Mouse (Mus musculus) hindbrain, embryonic 16.5 days (tissue): ENCODE measurements around the gene Cycs. TPM values are rescaled to one million over a fixed set of nuclear protein-coding genes. Genes with fewer than 3 reads are reported as not detected.
A peak's percentile ranks its signal among the peaks of the same experiment; 100 is the strongest.
"Not testable (repeated sequence)": the region's sequence is repeated elsewhere in the genome, so short reads cannot be mapped to it uniquely, and the experiment has no call there.

Experiments
- ATAC-seq: fragments of 200-750 bp; cut with Nextera tagmentation; 2 replicates; pipeline ENCODE4 v1.8.0; 2017; ENCODE audit warnings: moderate TSS enrichment, moderate library complexity
- H3K27ac ChIP-seq: fragments of 300-500 bp; sonication (generic); 2 replicates; pipeline ENCODE4 v1.5.1; 2014; ENCODE audit warnings: low read depth, mild to moderate bottlenecking, control low read depth, low read length, moderate library complexity
- H3K27me3 ChIP-seq: fragments of 300-500 bp; sonication (generic); replicated peaks from 2 replicates; pipeline ENCODE4 v1.6.1; 2014; ENCODE audit warnings: low read length; ENCODE audit not compliant: control insufficient read depth, insufficient read depth
- H3K36me3 ChIP-seq: fragments of 300-500 bp; sonication (generic); 2 replicates; pipeline ENCODE4 v1.6.1; 2014; ENCODE audit warnings: mild to moderate bottlenecking, low read length, moderate library complexity, mixed read lengths; ENCODE audit not compliant: control insufficient read depth, insufficient read depth
- H3K4me1 ChIP-seq: fragments of 300-500 bp; sonication (generic); 2 replicates; pipeline ENCODE4 v1.6.1; 2014; ENCODE audit warnings: low read depth, low read length; ENCODE audit not compliant: control insufficient read depth, insufficient read depth
- H3K4me2 ChIP-seq: fragments of 300-500 bp; sonication (generic); 2 replicates; pipeline ENCODE4 v1.6.1; 2014; ENCODE audit warnings: mild to moderate bottlenecking, low read length, control low read depth, moderate library complexity
- H3K4me3 ChIP-seq: fragments of 300-500 bp; sonication (generic); 2 replicates; pipeline ENCODE4 v1.5.1; 2014; ENCODE audit warnings: mild to moderate bottlenecking, low read length, control low read depth, moderate library complexity
- H3K9ac ChIP-seq: fragments of 300-500 bp; sonication (generic); 2 replicates; pipeline ENCODE4 v1.6.1; 2014; ENCODE audit warnings: low read depth, mild to moderate bottlenecking, control low read depth, low read length, moderate library complexity
- H3K9me3 ChIP-seq: fragments of 300-500 bp; sonication (generic); 2 replicates; pipeline ENCODE4 v1.6.1; 2014; ENCODE audit warnings: mild to moderate bottlenecking, low read length, moderate library complexity; ENCODE audit not compliant: control insufficient read depth
- WGBS: fragments of 180-500 bp; shearing (Covaris S2); extraction: QIAGEN DNeasy Blood & Tissue Kit; methylation state at CpG from one replicate; pipeline ENCODE4 v1.1.7; 2014; 5-methylcytosine and 5-hydroxymethylcytosine counted together
- polyA plus RNA-seq: library from polyadenylated mRNA; unstranded; fragments of >200 nt; fragmentation: Nextera tagmentation; extraction: Ambion mirVana; gene quantifications from 2 replicates; pipeline ENCODE4 v1.2.1, GENCODE M21; 2015

The Cycs gene
- polyA plus RNA-seq, 1 experiment from 2014 or later: 91.1 TPM

DNA sequence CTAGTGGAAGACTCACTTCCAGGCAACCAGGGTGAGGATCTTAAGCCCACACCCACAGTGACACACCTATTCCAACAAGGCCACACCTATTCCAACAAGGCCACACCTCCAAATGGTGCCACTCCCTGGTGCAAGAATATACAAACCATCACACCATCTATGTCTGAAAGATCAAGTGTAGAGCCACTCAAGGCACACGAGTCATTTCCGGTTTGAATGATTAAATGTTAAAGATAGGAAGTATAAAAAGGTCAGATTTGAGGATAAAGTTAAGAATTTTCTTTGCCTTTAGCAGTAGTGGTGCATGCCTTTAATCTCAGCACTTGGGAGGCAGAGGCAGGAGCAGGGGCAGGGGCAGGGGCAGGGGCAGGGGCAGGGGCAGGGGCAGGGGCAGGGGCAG lies 12.1 kb downstream of the Cycs start:
- not testable (repeated sequence) for H3K9ac ChIP-seq

DNA sequence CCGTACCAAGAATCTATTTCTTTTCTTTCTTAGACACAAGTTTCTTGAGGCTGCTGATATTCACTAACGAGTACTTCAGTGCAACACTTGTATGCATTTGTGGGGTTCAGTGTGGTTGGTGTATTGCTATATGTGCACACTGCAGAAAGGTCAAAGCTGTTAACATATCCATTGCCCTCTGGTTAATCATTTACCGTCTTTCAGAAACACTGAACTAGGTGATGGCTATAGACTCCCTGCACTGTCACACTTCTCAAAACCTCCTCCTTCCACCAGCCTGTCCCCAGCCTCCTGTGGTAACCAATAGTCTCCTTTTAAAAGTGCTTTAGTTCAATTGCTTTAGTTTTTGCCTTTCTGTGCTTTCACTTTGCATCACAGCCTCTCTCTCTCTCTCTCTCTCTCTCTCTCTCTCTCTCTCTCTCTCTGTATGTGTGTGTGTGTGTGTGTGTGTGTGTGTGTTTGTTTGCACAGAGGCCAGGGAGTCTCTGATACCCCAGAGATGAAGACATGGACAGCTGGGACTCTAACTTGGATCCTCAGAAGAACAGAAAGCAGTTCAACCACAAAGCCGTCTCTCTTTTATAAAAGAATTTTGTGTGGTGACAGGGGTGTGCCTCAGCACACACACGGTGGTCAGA lies 13.3 kb downstream of the Cycs start:
- Histone ChIP-seq H3K9ac (no peak overlapping the region), H3K4me1 (no peaks in the 10 kb centered on the region), H3K9me3 (no peaks in the 10 kb centered on the region), H3K4me3 (no peak overlapping the region), H3K36me3 (no peaks in the 10 kb centered on the region), H3K27me3 (no peaks in the 10 kb centered on the region), H3K4me2 (no peak overlapping the region), H3K27ac (no peak overlapping the region)
- ATAC-seq: no peak
- 79% methylated on average over 5 of the region's 5 CpGs for WGBS

More for the DNA sequence above, 12.1 kb downstream of the Cycs start:
- H3K4me2 ChIP-seq, ATAC-seq, H3K27me3 ChIP-seq, H3K4me3 ChIP-seq, H3K4me1 ChIP-seq, H3K36me3 ChIP-seq, H3K9me3 ChIP-seq, H3K27ac ChIP-seq: not testable (repeated sequence)
- WGBS: 89% methylated on average over 2 of the region's 2 CpGs

DNA sequence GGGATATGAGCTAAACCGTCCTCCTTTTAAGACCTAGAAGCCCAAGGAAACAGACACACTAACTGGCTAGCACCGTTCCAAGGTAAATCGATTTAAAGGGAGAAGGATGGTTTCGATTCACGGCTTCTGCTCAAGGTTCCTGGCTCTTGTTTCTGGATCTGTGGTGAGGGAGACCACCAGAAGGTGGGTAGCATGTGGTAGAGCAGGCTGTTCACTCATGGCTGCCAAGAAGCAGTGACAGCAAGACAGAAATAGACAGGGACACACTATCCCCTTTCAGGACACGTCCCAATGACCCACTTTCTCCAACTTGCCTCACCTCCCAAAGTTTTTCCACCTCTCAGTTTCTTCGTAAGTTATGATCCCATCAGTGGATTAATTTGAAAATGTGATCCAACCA lies 16.5 kb downstream of the Cycs start:
- no peak overlapping the region for H3K9ac ChIP-seq
- no peak for ATAC-seq
- H3K27me3 ChIP-seq: no peaks in the 10 kb centered on the region
- H3K4me3 ChIP-seq: no peak overlapping the region
- 80% methylated on average over 7 of the region's 7 CpGs for WGBS
- H3K36me3 ChIP-seq: no peaks in the 10 kb centered on the region
- H3K4me1 ChIP-seq: no peaks in the 10 kb centered on the region
- H3K27ac ChIP-seq: no peak overlapping the region
- H3K4me2 ChIP-seq: no peak overlapping the region
- H3K9me3 ChIP-seq: no peaks in the 10 kb centered on the region

DNA sequence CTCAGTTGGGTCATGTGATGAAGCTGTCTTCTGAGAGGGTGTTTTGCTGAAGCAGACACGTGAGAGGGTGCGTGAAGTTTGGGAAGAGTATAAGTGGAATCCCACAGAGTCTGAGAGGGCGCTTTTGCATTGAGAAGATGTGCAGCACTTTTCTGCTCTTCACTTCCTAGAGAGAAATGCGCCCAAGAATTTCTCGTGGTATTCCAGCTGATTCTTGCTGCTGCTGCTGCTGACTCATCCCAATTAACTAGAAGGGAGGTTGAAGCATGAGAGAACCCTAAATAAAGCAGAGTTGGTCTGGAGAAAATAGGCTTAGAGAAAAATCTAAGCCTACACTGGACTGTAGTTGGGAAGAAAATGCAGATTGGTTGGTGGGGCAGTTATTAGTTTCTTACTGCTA lies 17.3 kb downstream of the Cycs start:
- no peaks in the 10 kb centered on the region for H3K36me3 ChIP-seq
- no peak overlapping the region for H3K9ac ChIP-seq
- H3K4me1 ChIP-seq: no peaks in the 10 kb centered on the region
- H3K27me3 ChIP-seq: no peaks in the 10 kb centered on the region
- H3K4me2 ChIP-seq: no peak overlapping the region
- H3K4me3 ChIP-seq: no peak overlapping the region
- no peaks in the 10 kb centered on the region for H3K9me3 ChIP-seq
- WGBS: 83% methylated on average over 5 of the region's 5 CpGs
- H3K27ac ChIP-seq: no peak overlapping the region
- ATAC-seq: no peak

GRCm38 (mm10) chr6:50545412-50546043 lies 20.8 kb downstream of the Cycs start:
- Histone ChIP-seq H3K4me2 (no peak overlapping the region), H3K4me1 (no peaks in the 10 kb centered on the region), H3K27me3 (no peaks in the 10 kb centered on the region), H3K9me3 (no peaks in the 10 kb centered on the region), H3K36me3 (no peaks in the 10 kb centered on the region), H3K27ac (no peak overlapping the region), H3K9ac (no peak overlapping the region), H3K4me3 (no peak overlapping the region)
- 32% methylated on average over 10 of the region's 10 CpGs for WGBS
- peak; percentile 69; the same call in 1 of the 2 replicates for ATAC-seq

GRCm38 (mm10) chr6:50542535-50542934 lies 23.8 kb downstream of the Cycs start:
- Histone ChIP-seq H3K9me3 (no peaks in the 10 kb centered on the region), H3K36me3 (no peaks in the 10 kb centered on the region), H3K4me1 (no peaks in the 10 kb centered on the region), H3K9ac (no peak overlapping the region), H3K4me3 (no peak overlapping the region), H3K4me2 (no peak overlapping the region), H3K27ac (no peak overlapping the region), H3K27me3 (no peaks in the 10 kb centered on the region; the same call in 1 of the 2 replicates)
- no peak for ATAC-seq
- 94% methylated on average over 1 of the region's 1 CpGs for WGBS

DNA sequence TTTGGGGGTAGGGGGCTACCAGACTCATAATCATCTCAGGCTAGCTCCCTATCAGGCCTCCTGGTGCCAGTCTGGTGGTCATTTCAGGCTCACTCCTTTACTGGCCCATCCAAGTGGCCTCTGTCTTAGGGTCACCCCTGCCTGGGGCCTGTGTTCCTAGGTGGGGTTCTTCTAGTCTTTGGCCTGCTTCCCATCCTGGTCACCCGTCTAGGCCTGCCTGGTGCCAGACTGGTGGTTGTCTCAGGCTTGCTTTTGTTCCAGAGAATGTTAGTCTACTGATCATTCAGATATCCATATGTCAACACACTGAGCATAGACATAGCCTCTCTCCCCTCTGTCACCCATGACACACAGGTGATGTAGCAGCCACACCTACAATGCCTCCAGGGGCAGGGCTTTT lies 26.7 kb downstream of the Cycs start:
- no peak overlapping the region for H3K27ac ChIP-seq
- ATAC-seq: no peak
- WGBS: 81% methylated on average over 1 of the region's 1 CpGs

GRCm38 (mm10) chr6:50536461-50536892 lies 29.9 kb downstream of the Cycs start:
- Histone ChIP-seq H3K4me1 (no peaks in the 10 kb centered on the region; the same call in 1 of the 2 replicates), H3K9me3 (no peaks in the 10 kb centered on the region), H3K4me3 (no peak overlapping the region), H3K27me3 (no peaks in the 10 kb centered on the region; the same call in 1 of the 2 replicates), H3K27ac (no peak overlapping the region), H3K9ac (no peak overlapping the region), H3K4me2 (no peak overlapping the region), H3K36me3 (no peaks in the 10 kb centered on the region)
- WGBS: 10% methylated on average over 7 of the region's 7 CpGs
- peak; percentile 91 for ATAC-seq

More for the DNA sequence above, 26.7 kb downstream of the Cycs start:
- Histone ChIP-seq H3K9me3 (no peaks in the 10 kb centered on the region), H3K4me2 (no peak overlapping the region), H3K4me1 (no peaks in the 10 kb centered on the region; the same call in 1 of the 2 replicates), H3K27me3 (no peaks in the 10 kb centered on the region; the same call in 1 of the 2 replicates), H3K4me3 (no peak overlapping the region), H3K9ac (no peak overlapping the region), H3K36me3 (no peaks in the 10 kb centered on the region)

GRCm38 (mm10) chr6:50535346-50535745 lies 31.0 kb downstream of the Cycs start:
- H3K4me2 ChIP-seq: no peak overlapping the region
- H3K36me3 ChIP-seq: no peaks in the 10 kb centered on the region
- H3K9ac ChIP-seq: no peak overlapping the region
- H3K4me1 ChIP-seq: no peaks in the 10 kb centered on the region; the same call in 1 of the 2 replicates
- H3K27me3 ChIP-seq: no peaks in the 10 kb centered on the region; the same call in 1 of the 2 replicates
- 88% methylated on average over 3 of the region's 3 CpGs for WGBS
- H3K4me3 ChIP-seq: no peak overlapping the region
- no peak overlapping the region for H3K27ac ChIP-seq
- ATAC-seq: no peak
- no peaks in the 10 kb centered on the region for H3K9me3 ChIP-seq
